Mouse (Mus musculus) retina, embryonic 14.5 days (tissue): ENCODE data around the gene Ano6.

Source experiments
- DNase-seq: peaks from one replicate; pipeline ENCODE4 v3.0.0-alpha.2; 2015; ENCODE audit warnings: low spot score

The Ano6 gene

DNA sequence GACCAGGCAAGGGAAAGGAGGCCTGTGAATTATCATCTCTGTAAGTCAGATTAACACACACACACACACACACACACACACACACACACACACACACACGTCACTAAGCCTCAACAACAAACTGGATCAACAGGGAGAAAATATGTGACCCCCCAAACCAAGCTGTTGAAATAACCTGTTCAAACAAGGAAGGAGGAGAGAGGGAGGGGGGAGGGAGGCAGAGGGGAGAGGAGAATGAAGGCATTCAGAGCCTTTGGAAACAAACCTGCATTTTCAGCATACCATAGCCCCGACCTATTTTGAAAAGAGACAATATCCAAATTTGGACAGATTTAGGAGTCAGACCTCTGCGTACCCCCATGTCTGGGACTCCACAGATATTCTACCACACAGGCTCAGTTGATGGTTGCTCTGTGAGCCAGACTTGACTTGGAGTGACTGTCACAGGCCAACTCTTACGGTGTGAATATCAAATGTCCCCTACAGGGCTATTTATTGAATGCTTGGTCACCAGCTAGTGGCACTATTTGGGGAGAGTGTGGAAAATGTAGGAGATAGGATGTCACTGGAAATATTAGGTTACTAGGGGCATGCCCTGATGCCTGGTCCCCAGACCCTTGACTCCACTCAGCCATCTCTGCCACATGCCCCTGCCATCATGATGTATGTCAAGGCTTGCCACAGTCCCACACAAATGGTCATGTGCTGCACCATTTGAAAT, 185.7 kb downstream of the Ano6 start:
- DNase-seq: no peak

GRCm38 (mm10) chr15:95977169-95977938, 186.7 kb downstream of the Ano6 start:
- DNase-seq: peak; percentile 24

DNA sequence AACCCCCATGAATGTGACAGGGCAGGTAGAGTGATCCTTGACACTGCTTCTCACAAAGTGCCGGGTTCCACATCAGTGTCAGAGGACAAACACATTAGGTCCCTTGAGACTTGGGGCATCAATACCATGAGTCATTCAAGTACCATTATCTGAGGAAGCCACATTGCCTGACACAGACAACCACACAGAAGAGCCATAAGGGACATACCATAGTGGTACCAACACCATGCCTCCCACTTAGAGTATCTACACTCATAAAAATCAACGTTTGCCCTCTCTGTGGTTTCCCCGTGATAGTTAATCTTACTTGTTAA, 187.3 kb downstream of the Ano6 start:
- peak; percentile 19 for DNase-seq

DNA sequence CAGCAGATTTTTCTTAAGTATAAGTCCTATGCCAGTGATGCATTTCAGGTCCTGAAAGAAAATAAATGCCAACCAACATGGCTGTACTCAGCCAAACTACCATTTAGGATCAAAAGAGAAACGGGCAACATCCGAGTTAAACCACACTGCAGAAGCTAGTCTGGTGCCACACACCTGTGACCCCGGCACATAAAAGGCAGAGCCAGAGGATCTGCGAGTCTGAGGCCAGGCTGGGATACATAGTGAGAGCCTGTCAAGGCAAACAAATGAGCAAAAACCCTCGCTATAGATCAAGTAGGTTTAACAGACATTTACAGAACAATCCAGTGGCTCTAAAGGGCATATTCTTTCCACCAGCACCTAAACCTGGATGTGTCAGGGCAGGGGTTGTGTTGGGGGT, 190.0 kb downstream of the Ano6 start:
- DNase-seq: no peak

GRCm38 (mm10) chr15:95987916-95988315, 197.3 kb downstream of the Ano6 start:
- DNase-seq: no peak

DNA sequence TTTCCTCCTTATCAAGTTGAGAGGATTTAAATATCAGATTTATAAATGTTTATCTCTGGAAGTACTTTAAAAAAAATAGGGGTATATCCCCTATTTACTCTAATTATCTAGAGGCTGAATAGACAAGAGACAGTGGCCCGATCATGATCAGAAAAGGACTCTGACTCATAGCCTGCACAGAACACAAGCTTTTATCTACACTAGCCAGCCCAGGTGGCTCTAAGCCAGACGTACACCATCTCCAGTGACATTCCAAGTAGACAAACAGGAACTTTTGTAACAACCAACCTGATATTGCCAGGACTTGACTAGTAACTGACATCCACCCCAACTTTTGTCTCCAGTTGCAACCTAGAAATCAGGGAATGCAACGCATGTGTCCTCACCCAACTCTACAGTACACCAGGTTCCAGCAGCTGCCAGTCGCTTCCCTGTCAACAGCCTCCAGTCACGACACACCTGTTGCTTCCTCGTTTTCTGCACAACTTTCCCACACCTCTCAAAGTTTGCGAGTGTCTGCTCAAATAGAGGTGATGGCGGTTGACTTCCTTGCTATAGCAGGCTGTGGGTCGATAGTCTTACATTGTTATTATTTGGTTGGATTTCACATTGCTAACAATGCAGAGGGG, 199.0 kb downstream of the Ano6 start:
- no peak for DNase-seq

GRCm38 (mm10) chr15:96002958-96003601, 212.4 kb downstream of the Ano6 start:
- DNase-seq: no peak

GRCm38 (mm10) chr15:96011640-96012390, 221.2 kb downstream of the Ano6 start:
- no peak for DNase-seq

DNA sequence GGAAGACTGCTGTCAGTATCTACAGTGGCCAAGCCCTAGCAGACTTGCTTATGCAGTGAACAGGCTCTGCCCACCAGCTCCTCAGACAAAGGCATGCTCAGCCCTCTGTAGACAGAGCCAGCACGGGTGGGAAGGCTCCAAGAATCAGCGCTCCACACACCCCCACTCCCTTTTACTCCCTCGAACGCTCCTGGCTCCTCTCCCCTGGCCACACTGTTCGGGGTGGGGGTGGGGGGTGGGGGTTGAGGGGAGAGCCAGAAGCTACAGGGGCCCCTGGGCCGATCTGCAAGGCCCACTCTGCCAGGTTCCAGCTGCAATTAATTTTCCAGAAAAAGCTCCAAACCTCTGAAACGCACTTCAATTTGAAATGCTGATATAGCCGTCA, 221.7 kb downstream of the Ano6 start:
- DNase-seq: no peak

GRCm38 (mm10) chr15:96014501-96014900, 223.9 kb downstream of the Ano6 start:
- DNase-seq: no peak

GRCm38 (mm10) chr15:96020465-96020864, 229.8 kb downstream of the Ano6 start:
- DNase-seq: no peak

DNA sequence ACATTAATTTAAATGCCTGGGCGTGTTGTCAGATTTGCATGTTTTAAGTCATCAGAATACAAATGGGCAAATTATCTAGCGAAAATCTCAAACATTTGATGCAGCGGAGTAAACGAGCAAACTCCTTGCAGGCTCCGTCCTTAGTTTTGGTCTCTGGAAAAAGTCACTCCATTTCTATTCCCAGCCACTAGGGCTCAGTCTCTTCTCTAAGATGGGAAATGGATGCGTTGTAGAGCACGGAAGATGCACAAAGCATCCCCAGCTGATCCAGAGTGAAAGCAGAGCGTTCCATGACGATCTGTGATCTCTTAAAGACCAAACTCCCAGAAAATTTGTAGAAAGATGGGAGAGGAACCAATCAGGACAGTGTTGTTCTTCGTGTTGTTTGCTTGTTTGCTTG, 230.9 kb downstream of the Ano6 start:
- DNase-seq: peak; percentile 18
